Mouse (Mus musculus) cerebellum, adult 2 months (tissue): ENCODE measurements around the gene Smad3. TPM values are rescaled to one million over a fixed set of nuclear protein-coding genes. Genes with fewer than 3 reads are reported as not detected.

Experiments
- DNase-seq, 2 experiments: peaks; one replicate each; pipeline ENCODE4 v3.0.0; 2021
- H3K27ac ChIP-seq: fragments of 200-500 bp; 2 replicates; pipeline ENCODE4 v1.5.1; 2012; ENCODE audit warnings: low read length, control low read depth, inconsistent platforms; ENCODE audit not compliant: insufficient read depth
- H3K27me3 ChIP-seq: fragments of 200-500 bp; 2 replicates; pipeline ENCODE4 v1.6.1; 2012; ENCODE audit warnings: inconsistent platforms, mild to moderate bottlenecking, low read length, moderate library complexity; ENCODE audit not compliant: control insufficient read depth, insufficient read depth
- H3K4me1 ChIP-seq: fragments of 200-500 bp; 2 replicates; pipeline ENCODE4 v1.6.1; 2011; ENCODE audit warnings: low read length; ENCODE audit not compliant: control insufficient read depth, insufficient read depth
- H3K4me3 ChIP-seq: fragments of 200-500 bp; replicated peaks from 2 replicates; pipeline ENCODE3; 2011; ENCODE audit warnings: mild to moderate bottlenecking, low read depth, low read length, control low read depth; ENCODE audit not compliant: insufficient read depth
- CTCF ChIP-seq: fragments of 200-500 bp; IDR thresholded peaks from 2 replicates; pipeline ENCODE4 v1.5.1; 2011; ENCODE audit warnings: low read depth, mild to moderate bottlenecking, control low read depth, low read length, moderate library complexity, borderline replicate concordance; ENCODE audit not compliant: insufficient read depth
- POLR2A ChIP-seq: fragments of 200-500 bp; IDR thresholded peaks from 2 replicates; pipeline ENCODE4 v1.6.1; 2011; ENCODE audit warnings: low read length, control low read depth, borderline replicate concordance; ENCODE audit not compliant: insufficient read depth
- WGBS: fragments of 180-500 bp; shearing (Covaris S2); methylation state at CpG from one replicate; pipeline ENCODE4 v1.1.7; 2018; 5-methylcytosine and 5-hydroxymethylcytosine counted together
- polyA plus RNA-seq: library from polyadenylated mRNA; depleted of rRNA; stranded (reverse); fragments of >200 nt; gene quantifications from 2 replicates; pipeline ENCODE4 v1.2.3, GENCODE M21; 2012

Gene Smad3
- polyA plus RNA-seq, 1 experiment = 19.9 TPM

- H3K27me3 ChIP-seq = no peaks in the 10 kb centered on the region
- H3K4me1 ChIP-seq = peaks cover 2% of the 10 kb centered on the region; the same call in 1 of the 2 replicates
- no peak overlapping the region for H3K27ac ChIP-seq
- WGBS = 89% methylated on average over 13 of the region's 13 CpGs
- no peak for DNase-seq
- H3K4me3 ChIP-seq = no peak overlapping the region
- TF ChIP-seq CTCF (no peak), POLR2A (no peak)
Measured at GRCm38 (mm10) chr9:63711580-63712230, 46.1 kb downstream of the Smad3 start.

GRCm38 (mm10) chr9:63709857-63710256 is 47.9 kb downstream of the Smad3 start:
- DNase-seq = no peak
- peaks cover 8% of the 10 kb centered on the region for H3K4me1 ChIP-seq

GRCm38 (mm10) chr9:63709266-63709665 is 48.5 kb downstream of the Smad3 start:
- Histone ChIP-seq H3K27me3 (no peaks in the 10 kb centered on the region), H3K27ac (no peak overlapping the region), H3K4me1 (peaks cover 8% of the 10 kb centered on the region), H3K4me3 (no peak overlapping the region)
- no peak for TF ChIP-seq POLR2A
- peak; percentile 30; the same call in 1 of the 2 replicates for TF ChIP-seq CTCF
- DNase-seq = no peak

More at GRCm38 (mm10) chr9:63709857-63710256, 47.9 kb downstream of the Smad3 start:
- Histone ChIP-seq H3K27ac (no peak overlapping the region), H3K4me3 (no peak overlapping the region), H3K27me3 (no peaks in the 10 kb centered on the region)
- TF ChIP-seq POLR2A (no peak), CTCF (no peak)
- WGBS = 97% methylated on average over 5 of the region's 5 CpGs

- Histone ChIP-seq H3K27ac (no peak overlapping the region), H3K4me1 (peaks cover 8% of the 10 kb centered on the region), H3K4me3 (no peak overlapping the region), H3K27me3 (no peaks in the 10 kb centered on the region)
- no peak for TF ChIP-seq CTCF
- TF ChIP-seq POLR2A = no peak
- no peak for DNase-seq
- 92% methylated on average over 9 of the region's 9 CpGs for WGBS
Measured at GRCm38 (mm10) chr9:63707816-63708588, 49.8 kb downstream of the Smad3 start.

GRCm38 (mm10) chr9:63706152-63706733 is 51.6 kb downstream of the Smad3 start:
- Histone ChIP-seq H3K4me1 (peaks cover 8% of the 10 kb centered on the region), H3K27me3 (no peaks in the 10 kb centered on the region), H3K27ac (no peak overlapping the region), H3K4me3 (no peak overlapping the region)
- TF ChIP-seq CTCF = no peak
- TF ChIP-seq POLR2A = no peak
- WGBS = 17% methylated on average over 9 of the region's 9 CpGs
- peak; percentile 51 to 62 for DNase-seq

GRCm38 (mm10) chr9:63704979-63705751 is 52.6 kb downstream of the Smad3 start:
- Histone ChIP-seq H3K27me3 (no peaks in the 10 kb centered on the region), H3K27ac (no peak overlapping the region), H3K4me1 (peaks cover 8% of the 10 kb centered on the region), H3K4me3 (no peak overlapping the region)
- DNase-seq = no peak
- TF ChIP-seq POLR2A (no peak), CTCF (no peak)
- WGBS = 78% methylated on average over 6 of the region's 6 CpGs

- Histone ChIP-seq H3K4me3 (no peak overlapping the region), H3K27me3 (no peaks in the 10 kb centered on the region), H3K27ac (no peak overlapping the region), H3K4me1 (peaks cover 11% of the 10 kb centered on the region)
- WGBS = 62% methylated on average over 5 of the region's 5 CpGs
- no peak for DNase-seq
- TF ChIP-seq CTCF (no peak), POLR2A (no peak)
Measured at GRCm38 (mm10) chr9:63704131-63704530, 53.7 kb downstream of the Smad3 start.
